Mouse (Mus musculus): ENCODE data around the gene Arhgap42.

Arhgap42 gene

GRCm38 (mm10) chr9:9174924-9175323 lies 64.0 kb downstream of the Arhgap42 start:
- H3K9me3 ChIP-seq (ENCODE audit: low read length) = no peaks in the 10 kb centered on the region
- no peak overlapping the region for H3K4me3 ChIP-seq (replicated peaks; ENCODE audit: low read length)
- H3K36me3 ChIP-seq (ENCODE audit: insufficient read depth, low read length) = no peaks in the 10 kb centered on the region
- 0 out of 2 replicates have a peak, but pooled peaks cover 4% of the 10 kb centered on the region for H3K4me1 ChIP-seq (replicated peaks; ENCODE audit: low read depth, low read length)
- TF ChIP-seq CTCF (conservative IDR thresholded peaks at IDR 0.05; ENCODE audit: low read length) (no peak), NANOG (IDR thresholded peaks at IDR 0.05; ENCODE audit: borderline replicate concordance, low read length) (no peak), POU5F1 (IDR thresholded peaks at IDR 0.05; ENCODE audit: borderline replicate concordance, low read length) (no peak)
- H3K27me3 ChIP-seq (ENCODE audit: insufficient read depth, low read length) = no peaks in the 10 kb centered on the region

GRCm38 (mm10) chr9:9174206-9174605 lies 64.7 kb downstream of the Arhgap42 start:
- no peak for TF ChIP-seq NANOG (IDR thresholded peaks at IDR 0.05; ENCODE audit: borderline replicate concordance, low read length)
- no peak for TF ChIP-seq CTCF (conservative IDR thresholded peaks at IDR 0.05; ENCODE audit: low read length)
- no peak for TF ChIP-seq POU5F1 (IDR thresholded peaks at IDR 0.05; ENCODE audit: borderline replicate concordance, low read length)

GRCm38 (mm10) chr9:9173091-9173490 lies 65.8 kb downstream of the Arhgap42 start:
- Histone ChIP-seq H3K27me3 (ENCODE audit: insufficient read depth, low read length) (no peaks in the 10 kb centered on the region), H3K9me3 (ENCODE audit: low read length) (no peaks in the 10 kb centered on the region), H3K4me1 (replicated peaks; ENCODE audit: low read depth, low read length) (0 out of 2 replicates have a peak, but pooled peaks cover 4% of the 10 kb centered on the region), H3K36me3 (ENCODE audit: insufficient read depth, low read length) (no peaks in the 10 kb centered on the region), H3K4me3 (replicated peaks; ENCODE audit: low read length) (no peak overlapping the region)
- no peak for TF ChIP-seq CTCF (conservative IDR thresholded peaks at IDR 0.05; ENCODE audit: low read length)
- TF ChIP-seq POU5F1 (IDR thresholded peaks at IDR 0.05; ENCODE audit: borderline replicate concordance, low read length) = no peak
- no peak for TF ChIP-seq NANOG (IDR thresholded peaks at IDR 0.05; ENCODE audit: borderline replicate concordance, low read length)

More at GRCm38 (mm10) chr9:9174206-9174605, 64.7 kb downstream of the Arhgap42 start:
- H3K4me1 ChIP-seq (replicated peaks; ENCODE audit: low read depth, low read length) = 0 out of 2 replicates have a peak, but pooled peaks cover 4% of the 10 kb centered on the region
- H3K36me3 ChIP-seq (ENCODE audit: insufficient read depth, low read length) = no peaks in the 10 kb centered on the region
- H3K9me3 ChIP-seq (ENCODE audit: low read length) = no peaks in the 10 kb centered on the region
- H3K27me3 ChIP-seq (ENCODE audit: insufficient read depth, low read length) = no peaks in the 10 kb centered on the region
- H3K4me3 ChIP-seq (replicated peaks; ENCODE audit: low read length) = no peak overlapping the region

- TF ChIP-seq POU5F1 (IDR thresholded peaks at IDR 0.05; ENCODE audit: borderline replicate concordance, low read length) (no peak), CTCF (conservative IDR thresholded peaks at IDR 0.05; ENCODE audit: low read length) (no peak), NANOG (IDR thresholded peaks at IDR 0.05; ENCODE audit: borderline replicate concordance, low read length) (no peak)
- H3K27me3 ChIP-seq (ENCODE audit: insufficient read depth, low read length) = no peaks in the 10 kb centered on the region
- no peaks in the 10 kb centered on the region for H3K9me3 ChIP-seq (ENCODE audit: low read length)
- H3K4me1 ChIP-seq (replicated peaks; ENCODE audit: low read depth, low read length) = peaks cover 7% of the 10 kb centered on the region
- no peaks in the 10 kb centered on the region for H3K36me3 ChIP-seq (ENCODE audit: insufficient read depth, low read length)
- H3K4me3 ChIP-seq (replicated peaks; ENCODE audit: low read length) = no peak overlapping the region
Observed at GRCm38 (mm10) chr9:9171146-9171816, 67.6 kb downstream of the Arhgap42 start.

DNA sequence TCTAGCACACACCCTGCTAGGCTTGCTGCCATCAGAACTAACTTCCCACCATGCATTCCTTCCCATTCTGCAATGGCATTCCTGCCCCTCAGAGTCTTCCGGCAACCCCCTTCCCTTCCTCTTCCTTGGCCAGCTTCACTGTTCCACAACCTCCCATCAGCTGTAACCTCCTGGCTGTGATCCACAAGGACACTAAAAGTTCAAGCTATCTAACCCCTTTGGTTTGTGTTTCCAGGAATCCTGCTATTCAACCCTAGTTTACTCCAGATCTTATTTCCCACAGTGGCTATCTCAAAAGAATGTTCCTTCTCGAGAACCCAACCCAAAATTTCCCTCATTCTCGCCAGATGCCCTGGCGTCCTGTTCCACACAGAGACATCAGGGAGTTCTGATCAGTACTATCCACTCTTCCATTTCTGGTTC lies 73.2 kb downstream of the Arhgap42 start:
- Histone ChIP-seq H3K9me3 (ENCODE audit: low read length) (no peaks in the 10 kb centered on the region), H3K4me1 (replicated peaks; ENCODE audit: low read depth, low read length) (peaks cover 18% of the 10 kb centered on the region), H3K36me3 (ENCODE audit: insufficient read depth, low read length) (no peaks in the 10 kb centered on the region), H3K27me3 (ENCODE audit: insufficient read depth, low read length) (no peaks in the 10 kb centered on the region), H3K4me3 (replicated peaks; ENCODE audit: low read length) (no peak overlapping the region)
- TF ChIP-seq POU5F1 (IDR thresholded peaks at IDR 0.05; ENCODE audit: borderline replicate concordance, low read length) = no peak
- TF ChIP-seq NANOG (IDR thresholded peaks at IDR 0.05; ENCODE audit: borderline replicate concordance, low read length) = no peak
- TF ChIP-seq CTCF (conservative IDR thresholded peaks at IDR 0.05; ENCODE audit: low read length) = no peak

- TF ChIP-seq POU5F1 (IDR thresholded peaks at IDR 0.05; ENCODE audit: borderline replicate concordance, low read length) (no peak), CTCF (conservative IDR thresholded peaks at IDR 0.05; ENCODE audit: low read length) (no peak), NANOG (IDR thresholded peaks at IDR 0.05; ENCODE audit: borderline replicate concordance, low read length) (peak; percentile 43; the same call in 1 of the 2 replicates)
- no peaks in the 10 kb centered on the region for H3K36me3 ChIP-seq (ENCODE audit: insufficient read depth, low read length)
- no peaks in the 10 kb centered on the region for H3K9me3 ChIP-seq (ENCODE audit: low read length)
- H3K4me3 ChIP-seq (replicated peaks; ENCODE audit: low read length) = no peak overlapping the region
- no peaks in the 10 kb centered on the region for H3K27me3 ChIP-seq (ENCODE audit: insufficient read depth, low read length)
- H3K4me1 ChIP-seq (replicated peaks; ENCODE audit: low read depth, low read length) = peaks cover 42% of the 10 kb centered on the region
Observed at GRCm38 (mm10) chr9:9160736-9161135, 78.2 kb downstream of the Arhgap42 start.

GRCm38 (mm10) chr9:9158241-9158640 lies 80.7 kb downstream of the Arhgap42 start:
- TF ChIP-seq NANOG (IDR thresholded peaks at IDR 0.05; ENCODE audit: borderline replicate concordance, low read length) (no peak), POU5F1 (IDR thresholded peaks at IDR 0.05; ENCODE audit: borderline replicate concordance, low read length) (no peak), CTCF (conservative IDR thresholded peaks at IDR 0.05; ENCODE audit: low read length) (no peak)
- Histone ChIP-seq H3K4me1 (replicated peaks; ENCODE audit: low read depth, low read length) (peaks cover 38% of the 10 kb centered on the region), H3K9me3 (ENCODE audit: low read length) (no peaks in the 10 kb centered on the region), H3K36me3 (ENCODE audit: insufficient read depth, low read length) (no peaks in the 10 kb centered on the region), H3K27me3 (ENCODE audit: insufficient read depth, low read length) (no peaks in the 10 kb centered on the region), H3K4me3 (replicated peaks; ENCODE audit: low read length) (no peak overlapping the region)

DNA sequence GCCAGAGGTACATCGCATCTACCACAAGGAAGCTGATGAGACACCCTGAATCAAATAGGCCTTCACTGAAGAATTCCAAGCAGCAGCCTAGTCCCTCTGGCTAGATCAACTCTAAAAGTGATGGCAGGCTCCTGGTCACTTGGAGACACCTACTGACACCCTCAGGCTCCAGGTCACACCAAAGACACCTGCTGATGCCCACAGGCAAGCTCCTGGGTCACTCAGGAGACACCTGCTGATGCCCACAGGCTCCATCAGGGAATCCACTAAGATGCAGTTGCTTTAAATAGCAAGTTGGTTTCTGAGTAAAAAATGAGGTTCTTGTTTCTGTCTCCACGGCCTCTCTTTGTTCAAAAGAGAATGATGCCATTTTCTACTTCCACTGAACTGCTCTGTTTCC lies 81.5 kb downstream of the Arhgap42 start:
- Histone ChIP-seq H3K9me3 (ENCODE audit: low read length) (no peaks in the 10 kb centered on the region), H3K4me1 (replicated peaks; ENCODE audit: low read depth, low read length) (peaks cover 38% of the 10 kb centered on the region), H3K4me3 (replicated peaks; ENCODE audit: low read length) (no peak overlapping the region), H3K27me3 (ENCODE audit: insufficient read depth, low read length) (no peaks in the 10 kb centered on the region), H3K36me3 (ENCODE audit: insufficient read depth, low read length) (no peaks in the 10 kb centered on the region)
- TF ChIP-seq POU5F1 (IDR thresholded peaks at IDR 0.05; ENCODE audit: borderline replicate concordance, low read length) = no peak

GRCm38 (mm10) chr9:9154636-9155035 lies 84.3 kb downstream of the Arhgap42 start:
- Histone ChIP-seq H3K4me1 (replicated peaks; ENCODE audit: low read depth, low read length) (peaks cover 23% of the 10 kb centered on the region), H3K9me3 (ENCODE audit: low read length) (no peaks in the 10 kb centered on the region)
- TF ChIP-seq POU5F1 (IDR thresholded peaks at IDR 0.05; ENCODE audit: borderline replicate concordance, low read length) = no peak
- no peak for TF ChIP-seq NANOG (IDR thresholded peaks at IDR 0.05; ENCODE audit: borderline replicate concordance, low read length)
- TF ChIP-seq CTCF (conservative IDR thresholded peaks at IDR 0.05; ENCODE audit: low read length) = no peak

More at GRCm38 (mm10) chr9:9154636-9155035, 84.3 kb downstream of the Arhgap42 start:
- no peak overlapping the region for H3K4me3 ChIP-seq (replicated peaks; ENCODE audit: low read length)
- no peaks in the 10 kb centered on the region for H3K27me3 ChIP-seq (ENCODE audit: insufficient read depth, low read length)
- H3K36me3 ChIP-seq (ENCODE audit: insufficient read depth, low read length) = no peaks in the 10 kb centered on the region

Measured in E14TG2a.4 (cell line).